Mouse (Mus musculus) stomach, adult 2 months (tissue): ENCODE data around the gene Nap1l1. TPM values are rescaled to one million over a fixed set of nuclear protein-coding genes. Genes with fewer than 3 reads are reported as not detected.

Source experiments
- polyA plus RNA-seq: library from polyadenylated mRNA; depleted of rRNA; stranded (reverse); fragments of >200 nt; gene quantifications from 2 replicates; pipeline ENCODE4 v1.2.3, GENCODE M21; 2012; rRNA removed

Nap1l1 gene
- polyA plus RNA-seq = 0.39 and 0.63 TPM in 2 replicates

DNA sequence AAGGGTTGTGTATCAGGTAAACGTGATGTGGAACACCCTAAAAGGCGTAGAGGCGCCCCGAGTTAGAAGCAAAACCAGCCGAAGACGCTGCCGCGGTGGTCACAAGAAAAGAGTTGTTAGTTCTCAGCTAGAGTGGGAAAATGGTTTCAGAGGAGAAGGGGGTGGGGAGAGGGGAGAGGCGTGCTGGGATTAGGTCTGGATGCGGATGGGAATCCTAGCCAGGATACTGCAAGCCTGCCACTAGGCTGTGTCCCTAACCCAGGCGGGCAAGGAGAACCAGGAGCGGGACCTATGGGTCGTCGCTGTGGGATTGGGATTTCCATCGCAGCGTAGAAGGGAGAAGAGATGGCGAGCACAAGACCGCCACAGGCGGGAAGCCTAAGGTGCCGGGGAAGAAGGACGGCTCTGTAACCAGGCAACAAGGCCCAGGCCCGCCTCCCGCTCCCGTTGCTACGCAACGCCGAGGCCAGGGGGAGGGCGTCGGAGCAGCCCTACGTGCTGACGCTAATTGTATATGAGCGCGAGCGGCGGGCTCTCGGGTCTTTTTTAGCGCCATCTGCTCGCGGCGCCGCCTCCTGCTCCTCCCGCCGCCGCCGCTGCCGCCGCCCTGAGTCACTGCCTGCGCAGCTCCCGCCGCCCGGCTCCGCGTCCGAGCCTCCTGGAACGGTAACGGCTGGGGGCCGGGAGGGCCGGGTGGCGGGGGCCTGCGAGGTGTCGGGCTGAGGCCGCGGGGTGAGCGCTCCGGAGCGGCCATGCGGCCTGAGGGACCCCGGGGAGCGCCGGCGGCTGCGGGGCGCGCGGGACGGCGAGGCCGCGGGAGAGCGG is at the start of gene Nap1l1:
Gene Nap1l1, plus strand, starts transcription at position 538 of the 825 bp plus-strand sequence.

GRCm38 (mm10) chr10:111506101-111506925 is 33.3 kb downstream of the Nap1l1 start, which contains the start of gene Phlda1:
Gene Phlda1 (plus strand): TSS chr10:111506286.

Other genes starting within 250 kb of the Nap1l1 start
- gene Bbs10, start 174.5 kb upstream of the Nap1l1 start, polyA plus RNA-seq = 0.06 and 0.08 TPM in 2 replicates
- 42.7 and 110 TPM in 2 replicates for gene Phlda1, start 33.1 kb downstream of the Nap1l1 start, polyA plus RNA-seq